Mouse (Mus musculus) lung, adult 2 months (tissue): ENCODE data around the gene Axl.

ENCODE experiments used
- CTCF ChIP-seq: fragments of 200-500 bp; IDR thresholded peaks from 2 replicates; pipeline ENCODE4 v1.5.1; 2011; ENCODE audit warnings: mild to moderate bottlenecking, low read length, control low read depth; ENCODE audit not compliant: insufficient read depth
- POLR2A ChIP-seq: fragments of 200-500 bp; IDR thresholded peaks from 2 replicates; pipeline ENCODE4 v1.6.1; 2011; ENCODE audit warnings: low read depth, mild to moderate bottlenecking, control low read depth, low read length, borderline replicate concordance; ENCODE audit errors: extremely low read depth

GRCm38 (mm10) chr7:25729862-25730261, 58.6 kb downstream of the Axl start:
- TF ChIP-seq CTCF (no peak), POLR2A (no peak)
